Mouse (Mus musculus): ENCODE results near the gene Ncf1. TPM values are rescaled to one million over a fixed set of nuclear protein-coding genes. Genes with fewer than 3 reads are reported as not detected.

Gene Ncf1
- total RNA-seq, 2 experiments from 2014 or later, result 6.5 to 7.2 TPM

DNA sequence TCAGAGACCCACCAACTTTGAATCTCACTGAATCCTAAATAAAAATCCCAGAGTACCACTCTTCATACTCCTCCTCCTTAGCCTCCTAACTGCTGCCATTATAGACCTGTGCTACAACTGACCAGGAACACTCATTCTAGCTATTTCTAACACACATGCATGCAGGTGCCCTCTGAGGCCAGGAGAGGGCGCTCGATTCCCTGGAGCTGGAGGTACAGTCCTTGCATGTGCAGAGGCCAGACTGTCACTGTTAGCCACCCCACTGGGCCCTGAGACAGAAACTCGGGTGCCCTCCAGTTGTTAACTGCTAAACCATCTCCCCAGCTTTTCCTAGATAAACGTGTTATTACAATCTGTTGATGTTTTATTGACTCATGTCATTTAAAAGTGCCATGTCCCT lies 56.2 kb downstream of the Ncf1 start:
- no peak for DNase-seq (ENCODE audit: low spot score in 2 of 2)
- intact Hi-C loops (cut with DNase I), result no loop called here

DNA sequence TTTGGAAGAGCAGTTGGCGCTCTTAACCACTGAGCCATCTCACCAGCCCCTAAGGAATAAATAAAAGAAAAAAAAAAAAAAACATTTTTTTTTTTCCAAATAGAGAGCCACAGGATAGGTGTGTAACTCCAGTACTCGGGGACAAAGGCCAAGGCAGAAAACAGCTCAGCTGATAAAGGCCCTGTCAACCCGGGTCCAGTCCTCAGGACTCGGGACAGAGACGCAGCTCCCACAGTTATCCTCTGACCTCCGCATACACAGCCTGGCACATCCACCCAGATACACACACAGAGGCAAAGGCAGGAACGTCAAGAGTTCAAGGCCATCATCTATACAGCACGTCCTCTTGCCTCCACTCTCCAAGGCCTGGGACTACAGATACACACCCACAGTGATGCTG lies 59.3 kb downstream of the Ncf1 start:
- no peak for DNase-seq (ENCODE audit: low spot score in 2 of 2)
- intact Hi-C loops (cut with DNase I), result no loop called here

Other genes starting within 250 kb of the Ncf1 start
- gene Castor2, start 129.9 kb downstream of the Ncf1 start, total RNA-seq (2021), result 10 to 100 TPM; 81.8 to 92.0 TPM
- 10 to 100 TPM; 15.2 to 16.5 TPM for gene Rcc1l, start 52.9 kb downstream of the Ncf1 start, total RNA-seq (2021)
- 10 to 100 TPM; 14.5 to 18.6 TPM for gene Gtf2ird2, start 45.6 kb downstream of the Ncf1 start, total RNA-seq (2021)
- gene Gtf2i, start 85.1 kb upstream of the Ncf1 start, total RNA-seq (2021), result 100 to 1,000 TPM; 212 to 223 TPM
- gene Gtf2ird1, start 227.1 kb upstream of the Ncf1 start, total RNA-seq (2021), result 10 to 100 TPM; 38.5 to 57.8 TPM

Measured in left cerebral cortex, postnatal 36 days (tissue).